Mouse (Mus musculus): ENCODE measurements around the gene Usp18.

DNA sequence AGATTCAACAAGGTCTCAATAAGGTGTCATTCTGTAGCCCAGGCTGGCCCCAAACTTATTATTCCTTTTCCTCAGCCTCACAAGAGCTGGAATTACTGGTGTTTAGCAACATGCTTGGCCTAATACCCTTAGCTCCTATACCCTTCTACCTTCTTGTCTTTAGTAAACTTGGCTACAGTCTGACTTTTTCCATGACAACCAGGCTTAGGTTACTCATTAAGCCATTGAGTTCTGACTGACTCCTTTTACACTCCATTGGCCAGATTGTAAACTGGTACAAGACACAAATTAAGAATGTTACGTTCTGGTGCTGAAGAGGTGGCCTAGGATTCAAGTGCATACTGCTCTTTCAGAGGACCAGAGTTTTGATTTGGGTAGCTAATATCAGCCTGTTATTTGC lies 4.7 kb downstream of the Usp18 start:
- TF ChIP-seq POLR2A (IDR thresholded peaks at IDR 0.05; ENCODE audit: extremely low read depth, insufficient read depth, low read length) (no peak), CTCF (IDR thresholded peaks at IDR 0.05; ENCODE audit: extremely low read depth, insufficient read depth, low read length) (no peak)

Data from cortical plate, adult 2 months (tissue).